Mouse (Mus musculus) monocyte, adult 5-6 weeks (primary cell): Measurements from ENCODE around the gene Cdc14b. TPM values are rescaled to one million over a fixed set of nuclear protein-coding genes. Genes with fewer than 3 reads are reported as not detected.

Experiments
- ATAC-seq: fragments of 153-309, 156-312 bp; replicated peaks from 2 replicates; pipeline ENCODE4 v1.8.0; 2017; ENCODE audit warnings: mild to moderate bottlenecking; ENCODE audit not compliant: low TSS enrichment, insufficient number of reproducible peaks, severe bottlenecking, poor library complexity, low FRiP score
- total RNA-seq: library from RNA; stranded (forward); fragments of 200-1000, 200-491, 200-594 nt; gene quantifications from 3 replicates; pipeline ENCODE4 v1.2.3, GENCODE M21; 2017

Gene Cdc14b
- total RNA-seq, 1 experiment from 2014 or later = 6.2 TPM

GRCm38 (mm10) chr13:64185586-64185985, 89.5 kb downstream of the Cdc14b start:
- ATAC-seq = no peak

DNA sequence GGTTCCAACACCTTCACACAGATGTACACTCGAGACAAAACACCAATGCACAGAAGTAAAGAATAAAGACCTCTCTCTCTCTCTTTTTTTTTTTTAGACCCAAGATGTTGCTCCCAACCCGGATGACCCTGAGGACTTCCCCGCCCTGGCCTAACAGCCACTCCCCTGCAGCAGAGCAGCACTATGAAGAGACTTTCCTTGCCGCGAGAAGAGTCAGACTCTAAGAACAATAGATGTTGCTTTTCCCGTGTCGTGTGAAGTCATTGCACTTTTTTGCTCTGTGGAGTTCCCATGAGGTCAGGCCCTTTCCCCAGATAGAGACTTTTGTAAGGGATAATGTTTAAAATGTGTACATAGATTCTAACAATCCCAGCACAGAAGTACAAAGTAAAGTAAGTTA, 89.9 kb downstream of the Cdc14b start:
- no peak for ATAC-seq

GRCm38 (mm10) chr13:64184361-64184760, 90.7 kb downstream of the Cdc14b start:
- ATAC-seq = no peak

DNA sequence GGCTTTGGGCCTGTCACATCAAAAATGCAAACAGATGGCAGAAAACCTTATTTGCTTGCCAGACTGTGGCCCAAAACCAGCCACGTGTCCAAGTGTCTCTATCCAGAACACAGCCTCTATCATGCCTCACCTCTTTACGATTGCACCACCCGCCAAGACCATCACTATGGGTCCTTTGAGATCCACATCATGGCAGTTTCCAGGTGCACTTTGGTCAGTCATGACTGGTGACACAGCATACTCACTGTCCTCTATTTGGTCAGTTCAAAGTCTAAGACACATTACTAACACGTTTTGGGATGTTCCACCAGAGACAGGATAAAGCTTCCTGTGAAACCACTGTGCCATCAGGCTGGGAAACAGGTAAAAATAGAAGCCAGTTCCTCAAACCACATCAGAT, 91.5 kb downstream of the Cdc14b start:
- ATAC-seq = no peak

DNA sequence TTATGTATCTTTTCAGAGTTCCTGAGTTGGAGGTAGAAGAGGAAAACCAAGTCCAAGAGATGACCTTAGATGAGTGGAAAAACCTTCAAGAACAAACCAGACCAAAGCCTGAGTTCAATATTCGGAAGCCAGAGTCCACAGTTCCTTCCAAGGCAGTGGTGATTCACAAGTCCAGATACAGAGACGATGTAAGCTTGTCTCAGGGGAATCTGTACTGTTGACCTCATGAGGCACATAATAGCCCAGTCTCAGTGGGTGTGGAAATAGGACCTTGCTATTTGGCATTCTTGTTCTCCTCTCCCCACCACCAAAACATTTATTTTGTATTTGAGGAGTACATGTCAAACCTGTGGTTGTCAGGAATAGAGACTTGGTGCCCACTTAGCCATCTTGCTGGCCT, 93.0 kb downstream of the Cdc14b start:
- no peak for ATAC-seq

- peak; percentile 60; the same call in 1 of the 2 replicates for ATAC-seq
These were observed 94.2 kb downstream of the Cdc14b start for GRCm38 (mm10) chr13:64180888-64181287.

DNA sequence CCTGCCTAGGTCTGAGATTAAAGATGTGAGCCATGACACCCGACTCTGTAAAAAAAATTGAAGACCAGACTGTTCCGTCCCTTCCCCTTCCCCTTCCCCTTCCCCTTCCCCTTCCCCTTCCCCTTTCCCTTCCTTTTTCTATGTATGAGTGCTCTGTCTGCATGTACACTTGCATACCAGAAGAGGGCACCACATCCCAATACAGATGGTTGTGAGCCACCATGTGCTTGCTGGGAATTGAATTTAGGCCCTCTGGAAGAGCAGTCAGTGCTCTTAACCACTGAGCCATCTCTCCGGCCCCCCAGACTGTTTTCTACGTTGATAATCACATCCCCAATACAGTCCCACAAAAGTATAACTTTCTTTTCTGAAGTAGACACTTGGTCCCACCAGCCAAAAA, 94.8 kb downstream of the Cdc14b start:
- ATAC-seq = no peak

- ATAC-seq = no peak
These were observed 96.1 kb downstream of the Cdc14b start for GRCm38 (mm10) chr13:64178746-64179652.

DNA sequence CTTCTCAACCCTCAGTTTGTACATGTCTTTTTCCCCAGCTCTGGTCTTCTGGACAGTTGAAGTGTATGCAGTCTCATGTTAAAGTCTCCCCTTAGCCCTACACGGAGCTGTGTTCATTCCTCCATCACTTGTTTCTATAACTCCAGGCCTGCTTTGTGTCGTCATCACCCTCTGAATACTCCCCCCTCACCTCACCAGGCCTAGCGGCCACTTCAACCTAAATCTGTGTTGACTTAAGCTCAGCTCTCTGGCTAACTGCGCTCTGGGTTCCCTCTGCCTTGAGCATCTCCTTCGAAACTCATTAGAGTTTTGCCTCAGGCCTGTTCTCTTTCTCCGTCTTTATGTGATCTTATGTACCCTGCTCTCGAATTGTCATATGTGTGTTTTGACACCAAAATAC, 97.1 kb downstream of the Cdc14b start:
- no peak for ATAC-seq

DNA sequence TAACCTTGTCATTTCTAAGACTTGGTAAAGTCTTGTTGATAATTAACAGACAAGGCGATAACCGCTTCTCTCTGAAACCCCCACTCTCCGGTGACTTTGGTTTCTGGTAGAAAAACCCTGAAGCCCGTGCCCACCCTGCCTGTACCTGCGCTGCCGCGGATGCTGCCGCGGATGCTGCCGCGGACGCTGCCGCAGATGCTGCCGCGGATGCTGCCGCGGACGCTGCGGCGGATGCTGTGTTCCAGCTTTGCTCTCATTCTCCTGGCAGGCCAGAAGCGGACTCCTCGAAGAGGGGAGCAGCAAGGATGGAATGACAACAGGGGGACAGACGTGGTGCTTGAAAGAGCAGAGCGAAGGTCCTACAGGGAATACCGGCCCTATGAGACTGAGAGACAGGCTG, 105.3 kb downstream of the Cdc14b start:
- ATAC-seq = no peak

DNA sequence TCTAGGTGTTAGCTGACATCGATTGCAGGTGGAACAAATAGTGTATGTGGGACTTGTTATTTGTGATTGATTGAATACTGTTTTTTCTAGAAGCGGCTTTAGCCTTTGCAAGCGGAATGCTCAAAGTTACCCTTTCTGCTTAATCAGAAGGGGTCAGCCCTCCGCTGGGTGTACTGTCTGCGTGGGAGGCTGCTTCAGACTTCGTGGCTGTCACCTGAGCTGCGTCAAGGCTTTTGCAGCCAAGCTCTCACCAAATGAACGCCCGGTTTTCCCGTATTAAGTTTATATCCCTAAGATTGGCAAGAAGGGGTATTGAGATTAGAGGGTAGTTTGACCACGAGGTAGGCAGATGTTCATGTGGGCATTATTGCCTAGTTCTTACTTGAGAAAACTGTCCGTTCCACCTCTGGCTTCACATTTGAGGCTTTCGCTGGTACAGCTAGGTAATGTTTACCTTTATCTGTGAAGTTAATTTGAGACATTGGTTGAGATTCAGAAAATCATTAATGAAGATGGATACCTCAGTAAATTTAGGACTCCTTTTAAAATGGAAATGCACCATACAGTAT, 111.9 kb downstream of the Cdc14b start:
- no peak for ATAC-seq

GRCm38 (mm10) chr13:64162626-64163025, 112.5 kb downstream of the Cdc14b start:
- no peak for ATAC-seq

DNA sequence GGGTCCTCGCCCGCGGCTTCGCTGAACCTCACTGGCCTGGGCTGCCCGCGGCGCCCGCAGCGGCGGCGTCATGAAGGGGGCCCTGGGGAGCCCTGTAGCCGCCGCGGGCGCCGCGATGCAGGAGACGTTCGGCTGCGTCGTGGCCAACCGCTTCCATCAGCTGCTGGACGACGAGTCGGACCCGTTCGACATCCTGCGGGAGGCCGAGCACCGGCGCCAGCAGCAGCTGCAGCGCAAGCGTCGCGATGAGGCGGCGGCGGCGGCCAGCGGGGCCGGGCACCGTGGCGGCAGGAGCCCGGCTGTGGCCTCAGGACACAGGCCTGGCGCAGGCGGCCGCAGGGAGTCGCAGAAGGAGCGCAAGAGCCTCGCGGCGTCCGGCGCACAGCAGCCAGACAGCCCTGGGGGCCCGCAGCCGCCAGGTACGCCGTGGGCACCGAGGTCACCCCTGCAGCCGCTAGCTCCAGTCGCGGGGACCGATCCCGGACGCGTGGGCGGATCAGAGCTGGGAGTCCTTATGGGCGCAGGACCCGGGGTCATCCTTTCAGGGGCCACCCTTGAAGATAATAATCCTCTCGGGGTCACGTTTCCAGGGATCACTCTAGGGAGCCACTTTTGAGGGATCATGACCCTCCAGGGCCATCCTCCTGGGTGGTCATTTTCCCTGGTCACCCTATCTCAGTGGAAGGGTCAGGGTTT, 113.0 kb downstream of the Cdc14b start:
- no peak for ATAC-seq

DNA sequence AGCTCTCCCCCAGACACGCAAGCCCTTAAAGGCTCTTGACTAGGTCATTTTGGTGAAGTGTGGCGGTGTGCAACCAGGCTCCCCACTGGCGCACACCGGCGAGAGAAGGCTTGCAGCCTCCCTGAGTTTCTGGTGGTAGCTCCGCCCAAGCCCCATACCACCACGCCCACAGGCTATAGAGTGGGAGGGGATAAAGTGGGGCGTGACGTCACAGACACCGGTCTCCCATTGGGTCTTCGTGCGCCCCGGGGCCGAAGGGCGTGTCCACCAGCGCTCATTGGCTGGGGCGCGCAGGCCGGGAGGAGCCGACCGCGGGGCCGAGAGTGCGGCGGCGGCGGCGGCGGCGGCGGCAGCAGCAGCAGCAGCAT, 113.6 kb downstream of the Cdc14b start, which contains the start of gene Habp4:
Gene Habp4 (plus strand): TSS at position 277 of the 368 bp plus-strand sequence.
- ATAC-seq = peak; percentile 98

DNA sequence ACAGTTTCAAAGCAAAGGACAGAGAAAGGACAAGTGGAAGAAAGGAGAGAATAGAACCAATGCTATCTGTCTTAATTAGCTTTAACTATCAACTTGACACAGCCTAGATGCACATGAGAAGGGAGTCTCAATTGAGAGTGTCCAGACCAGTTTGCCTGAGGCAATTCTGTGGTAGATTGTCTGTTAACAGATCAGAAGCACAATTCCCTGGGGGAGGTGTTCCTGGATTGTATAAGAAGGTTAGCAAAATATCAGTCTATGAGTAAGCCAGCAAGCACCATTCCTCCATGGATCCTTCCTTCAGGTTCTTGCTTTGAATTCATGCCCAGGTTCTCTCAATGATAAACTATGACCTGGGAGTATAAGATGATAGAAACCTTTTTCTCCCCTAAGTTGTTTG, 118.1 kb downstream of the Cdc14b start:
- ATAC-seq = no peak

- no peak for ATAC-seq
These were observed 119.9 kb downstream of the Cdc14b start for GRCm38 (mm10) chr13:64155171-64155571.

- no peak for ATAC-seq
These were observed 120.4 kb downstream of the Cdc14b start for GRCm38 (mm10) chr13:64154651-64155050.

GRCm38 (mm10) chr13:64153751-64154267, 121.3 kb downstream of the Cdc14b start:
- 0 out of 2 replicates have a peak, but pooled peaks have one; percentile 7 for ATAC-seq

DNA sequence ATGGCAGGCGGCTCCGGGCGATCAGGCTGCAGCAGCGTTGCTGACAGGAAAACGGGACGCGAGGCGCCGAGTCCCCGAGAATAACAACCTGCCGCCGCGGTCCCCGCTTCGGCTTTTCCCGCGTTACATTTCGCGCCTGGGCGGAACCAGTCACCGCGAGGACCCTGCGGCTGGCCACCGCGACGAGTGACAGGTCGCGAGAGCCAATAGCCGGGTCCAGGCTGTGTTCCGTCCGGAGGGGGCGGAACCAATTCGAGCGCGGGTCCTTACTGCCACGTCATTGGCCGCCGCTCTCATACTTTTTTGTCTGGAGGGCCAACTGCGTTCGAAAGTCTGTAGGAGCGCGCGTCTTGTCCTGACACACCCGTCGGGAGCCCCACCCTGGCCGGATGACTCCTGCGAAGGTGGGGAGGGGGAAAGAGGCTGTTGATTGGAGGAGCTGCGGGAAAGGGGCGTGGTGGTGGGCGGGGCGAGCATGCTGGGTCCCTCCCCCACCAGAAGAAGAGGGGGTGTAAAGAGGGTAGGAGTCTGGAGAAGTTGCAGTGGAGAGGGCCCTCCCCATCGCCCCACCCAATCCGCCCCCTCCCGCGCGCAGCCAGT, 121.9 kb downstream of the Cdc14b start, which contains the start of gene Zfp367:
Gene Zfp367 (minus strand): TSS at position 120 of the 600 bp plus-strand sequence.
- peak; percentile 95 for ATAC-seq
